Mouse (Mus musculus) heart, embryonic 14.5 days (tissue): Measurements from ENCODE around the gene Furin. TPM values are rescaled to one million over a fixed set of nuclear protein-coding genes. Genes with fewer than 3 reads are reported as not detected.

ENCODE experiments used
- ATAC-seq: fragments of 200-750 bp; cut with Nextera tagmentation; 2 replicates; pipeline ENCODE4 v1.8.0; 2017; ENCODE audit warnings: low read depth, moderate TSS enrichment; ENCODE audit not compliant: insufficient number of reproducible peaks, insufficient read depth, low FRiP score
- H3K27ac ChIP-seq, 2 experiments: fragments of 200-500 bp in 1 of 2; fragments of 300-500 bp in 1 of 2; sonication (generic) in 1 of 2; replicated peaks in 1 of 2; 2 replicates each; pipeline ENCODE4 v1.5.1; 2012 to 2014; ENCODE audit warnings: low read depth in 2 of 2, low read length in 2 of 2, control low read depth in 1 of 2, mild to moderate bottlenecking in 1 of 2, mixed read lengths in 1 of 2; ENCODE audit not compliant: control insufficient read depth in 1 of 2, insufficient read depth in 1 of 2
- H3K27me3 ChIP-seq: fragments of 300-500 bp; sonication (generic); 2 replicates; pipeline ENCODE4 v1.6.1; 2014; ENCODE audit warnings: mild to moderate bottlenecking, low read length, control low read depth; ENCODE audit not compliant: control insufficient read depth, insufficient read depth
- H3K36me3 ChIP-seq: fragments of 300-500 bp; sonication (generic); 2 replicates; pipeline ENCODE4 v1.6.1; 2014; ENCODE audit warnings: mild to moderate bottlenecking, control low read depth, low read length, mixed read lengths; ENCODE audit not compliant: control insufficient read depth, insufficient read depth
- H3K4me1 ChIP-seq, 2 experiments: fragments of 200-500 bp in 1 of 2; fragments of 300-500 bp in 1 of 2; sonication (generic) in 1 of 2; 2 replicates each; pipeline ENCODE4 v1.6.1; 2012 to 2014; ENCODE audit warnings: low read length in 2 of 2, control low read depth in 1 of 2, mixed read lengths in 1 of 2; ENCODE audit not compliant: control insufficient read depth in 2 of 2, insufficient read depth in 2 of 2
- H3K4me2 ChIP-seq: fragments of 300-500 bp; sonication (generic); 2 replicates; pipeline ENCODE4 v1.6.1; 2014; ENCODE audit warnings: mild to moderate bottlenecking, low read length
- H3K4me3 ChIP-seq, 2 experiments: fragments of 200-500 bp in 1 of 2; fragments of 300-500 bp in 1 of 2; sonication (generic) in 1 of 2; 2 replicates each; pipeline ENCODE4 v1.5.1; 2012 to 2014; ENCODE audit warnings: low read length in 2 of 2, mild to moderate bottlenecking in 2 of 2, control low read depth in 1 of 2, low read depth in 1 of 2, moderate library complexity in 1 of 2; ENCODE audit not compliant: control insufficient read depth in 1 of 2, insufficient read depth in 1 of 2
- H3K9ac ChIP-seq: fragments of 300-500 bp; sonication (generic); 2 replicates; pipeline ENCODE4 v1.6.1; 2014; ENCODE audit warnings: mild to moderate bottlenecking, low read length
- H3K9me3 ChIP-seq: fragments of 300-500 bp; sonication (generic); 2 replicates; pipeline ENCODE4 v1.6.1; 2016; ENCODE audit warnings: low read length, control low read depth; ENCODE audit not compliant: control insufficient read depth
- WGBS: fragments of 180-500 bp; shearing (Covaris S2); extraction: QIAGEN DNeasy Blood & Tissue Kit; methylation state at CpG from one replicate; pipeline ENCODE4 v1.1.7; 2014; 5-methylcytosine and 5-hydroxymethylcytosine counted together
- polyA plus RNA-seq: library from polyadenylated mRNA; unstranded; fragments of >200 nt; fragmentation: Nextera tagmentation; extraction: Ambion mirVana; gene quantifications from 2 replicates; pipeline ENCODE4 v1.2.1, GENCODE M21; 2014

Furin gene
- polyA plus RNA-seq, 1 experiment from 2014 or later: 25.2 TPM

DNA sequence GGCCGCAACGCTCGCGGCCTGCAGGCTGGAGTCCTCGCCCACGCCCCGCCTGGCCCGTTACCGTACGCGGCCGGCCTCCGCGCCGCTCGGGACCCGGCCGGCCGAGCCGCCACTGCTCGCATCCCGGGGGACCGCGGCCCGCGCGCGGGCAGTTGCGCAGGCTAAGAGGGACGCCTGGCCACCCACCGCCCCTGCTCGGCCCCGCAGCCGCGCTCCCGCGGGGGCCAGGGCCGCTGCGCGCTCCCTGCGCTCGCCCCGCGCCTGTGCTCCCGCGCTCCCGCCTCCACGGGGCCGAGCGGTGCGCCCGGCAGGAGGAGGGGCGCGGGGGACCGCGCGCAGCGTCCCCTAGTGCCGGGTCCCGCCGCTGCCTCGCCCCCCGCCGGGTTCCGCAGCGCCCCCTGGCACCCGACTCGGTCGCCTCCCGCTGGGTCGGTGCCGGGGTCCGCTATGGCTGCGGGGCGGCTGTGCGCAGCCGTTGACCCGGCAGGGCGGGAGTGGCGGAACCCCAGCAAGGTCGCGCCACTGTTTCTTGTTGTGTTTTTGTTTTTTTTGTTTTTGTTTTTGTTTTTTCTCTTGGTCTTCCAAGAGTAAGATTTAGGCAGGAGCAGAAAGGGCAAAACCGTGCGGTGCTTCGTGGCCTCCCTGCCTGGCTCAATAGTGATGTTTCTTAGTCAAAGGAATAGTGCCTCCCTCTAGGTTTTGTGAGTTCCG is 34.0 kb downstream of the Furin start, which contains the start of gene Man2a2:
Gene Man2a2, minus strand, starts transcription at position 335 of the 711 bp plus-strand sequence.
- peaks cover 26% of the 10 kb centered on the region for H3K36me3 ChIP-seq
- peak within 1 kb of the TSS; percentile 82 for H3K9ac ChIP-seq
- H3K4me1 ChIP-seq: peaks cover 11 to 20% of the 10 kb centered on the region in 2 experiments
- peak within 1 kb of the TSS; percentile 78 to 84 for H3K27ac ChIP-seq
- ATAC-seq: peak; percentile 63
- under 1% methylated on average over 85 of the region's 86 CpGs for WGBS
- H3K27me3 ChIP-seq: no peaks in the 10 kb centered on the region
- no peaks in the 10 kb centered on the region for H3K9me3 ChIP-seq
- peak within 1 kb of the TSS; percentile 76 for H3K4me2 ChIP-seq
- peak within 1 kb of the TSS; percentile 70 to 89 for H3K4me3 ChIP-seq

DNA sequence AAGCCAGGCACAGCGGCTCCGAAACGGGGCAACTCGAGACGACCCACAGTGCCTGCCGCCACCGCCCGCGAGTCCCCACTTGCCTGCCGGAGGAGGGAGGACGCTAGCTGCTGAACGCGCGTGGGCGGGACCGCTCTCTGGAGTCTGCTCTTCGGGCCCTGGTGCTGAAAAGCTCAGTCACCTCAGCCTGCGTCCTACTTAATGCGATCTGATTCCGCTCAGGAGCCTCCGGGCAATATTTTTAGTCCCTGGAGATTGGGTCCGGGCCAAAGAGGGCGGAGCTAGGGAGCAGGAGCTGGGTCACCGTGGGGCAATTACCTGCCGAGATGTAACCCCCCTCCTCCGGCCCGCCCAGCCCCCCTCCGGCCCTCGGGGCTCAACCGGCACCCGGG is 34.6 kb downstream of the Furin start:
- H3K27ac ChIP-seq: peak overlapping the region; percentile 64 to 84
- H3K27me3 ChIP-seq: no peaks in the 10 kb centered on the region
- H3K9ac ChIP-seq: peak overlapping the region; percentile 82
- ATAC-seq: peak; percentile 44
- under 1% methylated on average over 31 of the region's 31 CpGs for WGBS
- H3K36me3 ChIP-seq: peaks cover 30% of the 10 kb centered on the region
- no peaks in the 10 kb centered on the region for H3K9me3 ChIP-seq
- peaks cover 12 to 20% of the 10 kb centered on the region in 2 experiments for H3K4me1 ChIP-seq
- H3K4me3 ChIP-seq: peak overlapping the region; percentile 70 to 89
- H3K4me2 ChIP-seq: peak overlapping the region; percentile 76

DNA sequence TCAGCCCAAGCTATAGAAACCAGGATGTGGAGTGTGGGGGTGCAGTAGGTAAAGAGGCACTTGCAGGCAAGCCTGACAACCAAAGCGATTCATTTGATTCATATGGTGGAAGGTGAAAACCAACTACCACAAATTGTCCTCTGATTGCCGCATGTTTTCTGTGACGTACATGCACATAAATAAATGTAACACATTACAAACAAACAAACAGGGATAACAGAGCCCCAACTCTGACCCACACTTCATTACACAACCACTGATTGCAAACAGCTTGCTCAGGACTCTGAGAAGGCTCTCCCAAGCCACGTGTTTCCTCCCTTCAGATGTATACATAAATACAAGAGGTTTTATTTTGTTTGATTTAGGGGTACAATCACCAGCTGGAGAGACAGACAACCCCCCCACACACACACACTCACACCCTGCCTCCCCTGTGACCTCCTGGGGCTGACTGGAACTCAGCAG is 35.2 kb downstream of the Furin start:
- Histone ChIP-seq H3K4me1 (peaks cover 10 to 20% of the 10 kb centered on the region in 2 experiments), H3K9ac (peak overlapping the region; percentile 82), H3K4me3 (peak overlapping the region; percentile 70 to 89), H3K9me3 (no peaks in the 10 kb centered on the region), H3K4me2 (peak overlapping the region; percentile 76), H3K27me3 (no peaks in the 10 kb centered on the region), H3K27ac (peak overlapping the region; percentile 64 to 84), H3K36me3 (peaks cover 30% of the 10 kb centered on the region)
- WGBS: 51% methylated on average over 4 of the region's 4 CpGs
- no peak for ATAC-seq

DNA sequence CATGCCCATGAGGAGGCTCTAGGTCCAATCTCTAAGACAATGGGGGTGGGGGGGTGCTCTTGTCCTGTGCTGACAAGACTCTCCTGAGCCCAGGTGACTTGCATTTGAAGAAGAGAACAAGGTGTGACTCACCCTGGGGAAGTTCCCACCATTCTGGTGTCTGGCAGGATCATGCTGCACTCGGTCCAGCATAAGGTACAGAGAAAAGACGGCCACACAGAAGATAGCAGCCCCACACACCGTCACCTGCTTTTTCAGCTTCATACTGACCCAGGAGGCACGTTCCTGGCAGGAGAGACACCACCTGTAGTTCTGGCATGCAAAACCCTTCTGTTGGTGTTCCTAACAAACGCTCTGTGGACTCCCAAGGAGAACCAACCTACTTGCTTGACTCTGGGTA is 35.8 kb downstream of the Furin start:
- 65% methylated on average over 5 of the region's 5 CpGs for WGBS
- H3K4me2 ChIP-seq: peak overlapping the region; percentile 76
- no peaks in the 10 kb centered on the region for H3K27me3 ChIP-seq
- H3K9me3 ChIP-seq: no peaks in the 10 kb centered on the region
- no peak overlapping the region for H3K4me3 ChIP-seq
- H3K27ac ChIP-seq: peak overlapping the region in 1 of 2 experiments; percentile 15; a peak in 1 of 4 replicates
- no peak overlapping the region for H3K9ac ChIP-seq
- no peak for ATAC-seq
- peaks cover 35% of the 10 kb centered on the region for H3K36me3 ChIP-seq
- peaks cover 10 to 20% of the 10 kb centered on the region in 2 experiments for H3K4me1 ChIP-seq

DNA sequence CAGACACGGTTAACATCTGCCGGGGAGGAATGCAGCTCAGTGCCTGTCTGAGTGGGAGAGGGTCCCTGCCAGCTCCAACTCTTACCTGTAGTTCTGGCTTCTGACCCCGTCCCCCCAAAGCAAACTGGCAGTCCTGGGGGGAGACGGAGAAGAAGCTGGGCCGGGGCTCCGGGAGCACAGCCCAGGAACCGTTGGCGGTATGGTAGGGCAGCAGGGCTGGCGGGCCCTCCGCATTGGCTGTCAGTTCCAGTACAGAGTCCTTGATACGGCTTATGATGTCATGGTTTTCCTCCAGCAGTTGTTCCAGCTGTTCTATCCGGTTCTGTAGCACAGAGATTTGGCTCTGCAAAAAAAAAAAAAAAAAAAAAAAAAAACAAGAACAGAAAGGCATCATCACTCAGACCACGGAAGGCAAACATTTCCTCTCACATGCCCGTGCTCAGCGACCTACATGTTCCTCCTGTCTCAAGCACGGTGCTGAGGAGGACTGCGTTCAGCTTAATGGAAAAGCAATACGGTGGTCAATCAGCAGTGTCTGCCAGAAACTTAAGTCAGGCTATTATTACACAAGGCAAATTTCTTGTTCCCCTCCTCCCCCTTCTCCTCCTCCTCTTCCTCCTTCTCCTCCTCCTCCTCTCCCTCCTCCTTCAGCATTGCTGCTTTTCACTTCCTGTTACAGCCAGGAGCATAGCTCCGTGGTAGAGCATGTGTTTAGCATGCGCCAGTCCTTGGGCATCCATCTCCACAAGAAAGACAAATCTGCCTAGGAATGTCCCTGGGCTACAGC is 36.4 kb downstream of the Furin start:
- no peaks in the 10 kb centered on the region for H3K27me3 ChIP-seq
- H3K27ac ChIP-seq: peak overlapping the region in 1 of 2 experiments; percentile 47; a peak in 3 of 4 replicates
- peak overlapping the region; percentile 76 for H3K4me2 ChIP-seq
- WGBS: 67% methylated on average over 20 of the region's 20 CpGs
- peaks cover 10 to 20% of the 10 kb centered on the region in 2 experiments for H3K4me1 ChIP-seq
- H3K4me3 ChIP-seq: no peak overlapping the region
- peak overlapping the region; percentile 30; the same call in 1 of the 2 replicates for H3K9ac ChIP-seq
- peaks cover 42% of the 10 kb centered on the region for H3K36me3 ChIP-seq
- ATAC-seq: peak; percentile 24; the same call in 1 of the 2 replicates
- 0 out of 2 replicates have a peak, but pooled peaks cover 4% of the 10 kb centered on the region for H3K9me3 ChIP-seq

DNA sequence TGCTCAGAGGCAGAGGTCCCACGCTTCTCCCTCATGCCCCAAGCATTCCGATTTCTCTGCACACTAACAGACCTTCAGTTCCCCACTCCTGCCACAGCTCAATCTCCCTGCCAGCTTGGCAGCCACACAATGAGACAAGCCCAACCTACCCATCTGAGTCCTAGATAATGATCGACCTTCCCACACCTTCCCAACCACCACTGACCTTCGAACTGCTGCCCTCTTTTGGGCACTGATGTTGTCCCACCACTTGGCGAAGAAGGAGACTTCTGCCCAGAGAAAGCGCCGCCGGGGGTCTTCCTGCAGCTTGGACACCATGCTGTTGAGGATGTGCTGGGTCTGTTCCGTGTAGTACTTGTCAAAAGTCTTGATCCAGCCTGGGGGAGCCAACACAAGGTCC is 37.2 kb downstream of the Furin start:
- H3K36me3 ChIP-seq: peaks cover 50% of the 10 kb centered on the region
- 0 out of 2 replicates have a peak, but pooled peaks cover 4% of the 10 kb centered on the region for H3K9me3 ChIP-seq
- 85% methylated on average over 9 of the region's 9 CpGs for WGBS
- H3K4me3 ChIP-seq: no peak overlapping the region
- H3K27me3 ChIP-seq: no peaks in the 10 kb centered on the region
- no peak overlapping the region for H3K4me2 ChIP-seq
- H3K4me1 ChIP-seq: peaks cover 10 to 20% of the 10 kb centered on the region in 2 experiments
- 0 out of 2 replicates have a peak overlapping the region, but pooled peaks have one; percentile 30 for H3K9ac ChIP-seq
- ATAC-seq: no peak
- H3K27ac ChIP-seq: peak overlapping the region in 1 of 2 experiments; percentile 47; a peak in 1 of 4 replicates

DNA sequence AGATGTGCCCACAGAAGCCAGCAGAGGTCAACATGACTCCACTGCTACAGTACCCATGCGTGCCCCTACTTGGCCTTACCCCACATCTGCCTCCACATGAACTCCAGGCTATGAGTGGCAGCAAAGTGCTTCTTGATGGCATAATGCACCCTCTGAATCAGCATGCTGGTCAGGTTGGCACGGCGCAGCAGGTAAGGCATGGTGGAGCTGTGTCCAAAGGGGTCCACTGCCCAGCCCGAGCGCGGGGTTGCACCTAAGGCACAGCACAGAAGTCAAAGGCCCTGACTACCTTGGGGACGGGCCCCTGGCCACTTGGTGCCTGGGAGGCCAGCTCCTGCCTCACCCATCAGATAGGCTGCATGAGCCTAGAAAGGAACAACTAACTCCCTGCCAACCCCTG is 38.0 kb downstream of the Furin start:
- Histone ChIP-seq H3K27ac (no peak overlapping the region), H3K9me3 (0 out of 2 replicates have a peak, but pooled peaks cover 4% of the 10 kb centered on the region), H3K4me3 (no peak overlapping the region), H3K4me1 (peaks cover 10 to 20% of the 10 kb centered on the region in 2 experiments), H3K27me3 (no peaks in the 10 kb centered on the region), H3K4me2 (no peak overlapping the region), H3K36me3 (peaks cover 58% of the 10 kb centered on the region), H3K9ac (no peak overlapping the region)
- 96% methylated on average over 7 of the region's 7 CpGs for WGBS
- no peak for ATAC-seq
